Mouse (Mus musculus): Measurements from ENCODE around the gene Hesx1. TPM values are rescaled to one million over a fixed set of nuclear protein-coding genes. Genes with fewer than 3 reads are reported as not detected.

Gene Hesx1
- not detected for total RNA-seq (2023)

GRCm38 (mm10) chr14:26994211-26994741 lies at the start of gene Hesx1:
Hesx1 (plus strand) TSS chr14:26994416.

GRCm38 (mm10) chr14:26971106-26971789 lies 23.0 kb upstream of the Hesx1 start, which contains the start of gene Appl1:
Appl1 (minus strand) TSS chr14:26971232.

GRCm38 (mm10) chr14:27038783-27039182 lies 44.6 kb downstream of the Hesx1 start, which contains the start of gene Il17rd:
Il17rd (plus strand) TSS chr14:27038941.

Other genes starting within 250 kb of the Hesx1 start
- not detected for gene Asb14, start 99.9 kb upstream of the Hesx1 start, total RNA-seq (2023)
- 10 to 100 TPM; 46.3 to 47.1 TPM for gene Appl1, start 23.2 kb upstream of the Hesx1 start, total RNA-seq (2023)
- gene Il17rd, start 44.5 kb downstream of the Hesx1 start, total RNA-seq (2023) = under 1 TPM; 0.47 to 0.95 TPM
- 100 to 1,000 TPM; 107 to 110 TPM for gene Arhgef3, start 120.5 kb downstream of the Hesx1 start, total RNA-seq (2023)

All from T-cell, adult 66 days (primary cell).